Mouse (Mus musculus) cerebellum, adult 18-20 months (tissue): ENCODE data around the gene Kbtbd8.

Experiments
- DNase-seq, 2 experiments: peaks; one replicate each; pipeline ENCODE4 v3.0.0; 2021

Gene Kbtbd8

GRCm38 (mm10) chr6:95116946-95117345 is at the start of gene Kbtbd8:
Gene Kbtbd8 (plus strand): TSS chr6:95117240.
- DNase-seq = peak; percentile 26 to 40

DNA sequence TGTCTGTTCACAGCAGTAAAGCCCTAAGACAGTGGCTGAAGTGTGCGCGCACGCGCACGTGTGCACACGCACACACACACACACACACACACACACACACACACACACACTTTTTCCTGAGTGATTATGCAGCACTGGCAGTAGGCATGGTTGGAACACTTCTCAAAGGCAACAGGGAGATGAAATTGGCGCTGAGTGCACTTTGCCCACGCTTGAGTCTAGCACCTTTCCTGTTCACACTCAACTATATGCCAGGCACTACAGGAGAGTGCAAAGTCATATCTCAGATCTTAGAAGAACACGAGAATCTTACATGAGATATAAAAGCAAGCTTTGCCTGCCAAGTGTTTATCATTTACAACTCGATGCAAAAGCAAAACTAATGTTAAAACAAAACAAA is 47.3 kb upstream of the Kbtbd8 start:
- DNase-seq = no peak

DNA sequence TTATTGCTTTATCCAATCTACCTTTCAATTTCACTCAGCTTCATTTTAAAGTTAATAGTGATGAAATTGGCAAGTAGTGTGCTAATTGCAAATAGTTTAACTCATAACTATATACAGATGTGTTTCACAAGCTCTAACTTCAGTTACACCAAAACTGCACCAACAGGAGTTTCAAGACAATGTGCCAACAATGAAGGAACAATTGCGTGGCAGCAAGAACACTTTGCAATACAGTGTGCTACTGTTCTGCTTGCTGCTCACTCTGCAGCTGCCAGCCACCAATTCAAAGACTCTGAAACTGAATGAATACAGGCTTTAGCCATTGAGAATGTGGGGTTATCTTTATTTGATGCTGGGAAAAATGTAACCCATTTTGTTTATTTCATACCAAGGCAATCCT is 31.8 kb upstream of the Kbtbd8 start:
- no peak for DNase-seq

GRCm38 (mm10) chr6:95087154-95087846 is 29.7 kb upstream of the Kbtbd8 start:
- DNase-seq = no peak

GRCm38 (mm10) chr6:95088075-95088474 is 29.0 kb upstream of the Kbtbd8 start:
- no peak for DNase-seq

- no peak for DNase-seq
These were observed 22.3 kb upstream of the Kbtbd8 start for GRCm38 (mm10) chr6:95094695-95095094.

GRCm38 (mm10) chr6:95098366-95099109 is 18.5 kb upstream of the Kbtbd8 start:
- DNase-seq = peak; percentile 78 to 84

- DNase-seq = no peak
These were observed 13.3 kb upstream of the Kbtbd8 start for GRCm38 (mm10) chr6:95103706-95104105.

DNA sequence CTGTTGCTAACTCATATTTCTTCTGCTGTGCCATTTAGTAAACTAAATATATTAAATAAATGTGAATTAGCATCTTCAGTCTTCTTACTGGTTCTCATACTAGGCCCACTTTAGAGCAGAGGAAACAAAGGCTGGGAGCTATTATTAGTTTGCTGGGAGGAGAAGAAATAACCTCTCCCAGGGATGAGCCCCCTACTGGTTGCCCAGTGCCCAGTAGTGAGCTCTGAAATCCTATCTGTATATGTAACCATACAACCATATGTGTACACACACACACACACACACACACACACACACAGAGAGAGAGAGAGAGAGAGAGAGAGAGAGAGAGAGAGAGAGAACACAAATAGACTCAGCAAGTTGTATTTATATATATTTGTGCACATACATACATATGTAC is 8.6 kb upstream of the Kbtbd8 start:
- DNase-seq = no peak

- no peak for DNase-seq
These were observed 7.2 kb upstream of the Kbtbd8 start for GRCm38 (mm10) chr6:95109691-95110450.

DNA sequence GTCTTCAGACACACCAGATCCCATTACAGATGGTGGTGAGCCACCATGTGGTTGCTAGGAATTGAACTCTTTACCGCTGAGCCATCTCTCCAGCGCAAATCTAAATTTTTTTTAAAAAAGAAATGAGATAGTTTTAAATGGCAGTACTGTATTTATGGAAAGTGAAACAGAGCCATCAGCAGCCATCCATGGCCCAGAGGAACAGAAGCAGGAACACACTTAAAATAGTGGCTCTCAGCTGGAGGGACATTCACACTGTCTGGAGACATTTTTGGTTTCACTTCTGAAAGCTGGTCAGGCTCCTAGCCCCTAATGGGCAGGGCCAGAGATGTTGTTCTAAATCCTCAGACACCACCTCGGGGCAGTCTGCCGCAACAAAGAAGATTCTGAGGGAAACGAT is 5.0 kb upstream of the Kbtbd8 start:
- DNase-seq = no peak

GRCm38 (mm10) chr6:95116513-95116912 is 527 bp upstream of the Kbtbd8 start:
- DNase-seq = peak in 1 of 2 experiments; percentile 10

DNA sequence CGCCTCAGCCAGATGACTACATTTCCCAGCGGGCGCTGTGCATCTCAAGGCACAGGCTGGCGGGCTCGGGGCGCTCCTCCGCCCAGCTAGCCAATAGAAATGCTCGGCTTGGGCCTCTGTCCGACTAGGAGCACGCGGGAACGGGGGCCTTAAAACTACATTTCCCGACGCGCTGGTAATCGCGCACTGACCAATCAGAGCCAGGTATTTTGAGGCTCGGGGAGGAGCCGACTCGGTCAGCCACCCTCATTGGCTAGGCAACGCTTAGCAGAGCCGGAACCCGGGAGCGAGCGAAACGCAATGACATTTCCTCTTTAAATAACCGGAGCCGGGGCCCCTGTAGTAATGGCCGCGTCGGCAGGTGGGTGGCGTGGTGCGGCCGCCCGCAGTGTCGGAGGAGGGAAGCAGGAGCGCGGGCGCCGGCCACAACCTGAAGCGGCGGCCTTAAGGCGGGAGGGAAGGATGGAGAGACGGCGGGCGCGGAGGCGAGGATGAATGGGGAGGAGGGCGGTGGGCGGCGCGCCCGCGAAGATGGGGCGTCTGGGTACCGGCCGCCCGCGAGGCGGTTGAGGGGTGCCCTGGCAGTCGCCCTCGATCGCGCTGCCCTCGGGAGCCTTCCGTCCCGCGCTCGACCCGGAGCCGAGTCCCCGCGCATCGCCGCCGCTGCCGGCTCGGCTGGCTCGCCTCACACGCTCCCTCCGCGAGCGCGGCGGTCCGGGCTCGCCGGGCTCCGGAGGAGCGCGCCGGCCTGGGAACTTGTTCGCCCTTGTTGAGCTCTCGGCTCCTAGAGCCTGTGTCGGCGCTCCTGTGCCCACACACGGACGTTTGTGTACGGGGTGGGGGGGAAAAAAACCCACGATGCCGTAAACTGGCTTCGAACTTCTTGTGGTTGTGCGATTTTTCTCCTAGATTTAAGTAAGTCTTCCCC is 838 bp downstream of the Kbtbd8 start:
- DNase-seq = peak; percentile 93 to 98

DNA sequence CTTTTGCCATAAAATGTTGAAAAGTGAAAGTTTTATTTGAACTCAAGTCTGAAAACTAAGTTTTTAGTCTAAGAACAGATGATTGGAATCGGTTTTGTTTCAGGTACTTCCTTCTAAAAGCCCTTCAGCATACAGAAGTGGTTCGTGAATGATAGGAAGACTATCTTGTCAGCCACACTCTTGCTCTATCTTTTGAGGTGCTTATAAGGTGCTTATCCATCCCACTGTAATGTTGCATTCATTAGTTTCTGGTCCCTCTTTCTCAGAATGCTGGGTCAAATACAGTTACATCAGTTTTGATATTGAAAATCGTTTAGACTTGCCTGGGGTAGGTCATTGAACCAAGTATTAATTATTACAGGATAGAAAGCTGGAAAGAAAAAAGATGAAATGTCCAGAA is 2.3 kb downstream of the Kbtbd8 start:
- DNase-seq = no peak

GRCm38 (mm10) chr6:95149931-95150534 is 33.0 kb downstream of the Kbtbd8 start:
- no peak for DNase-seq

- DNase-seq = no peak
These were observed 33.8 kb downstream of the Kbtbd8 start for GRCm38 (mm10) chr6:95150885-95151284.

GRCm38 (mm10) chr6:95151563-95151962 is 34.5 kb downstream of the Kbtbd8 start:
- DNase-seq = no peak

DNA sequence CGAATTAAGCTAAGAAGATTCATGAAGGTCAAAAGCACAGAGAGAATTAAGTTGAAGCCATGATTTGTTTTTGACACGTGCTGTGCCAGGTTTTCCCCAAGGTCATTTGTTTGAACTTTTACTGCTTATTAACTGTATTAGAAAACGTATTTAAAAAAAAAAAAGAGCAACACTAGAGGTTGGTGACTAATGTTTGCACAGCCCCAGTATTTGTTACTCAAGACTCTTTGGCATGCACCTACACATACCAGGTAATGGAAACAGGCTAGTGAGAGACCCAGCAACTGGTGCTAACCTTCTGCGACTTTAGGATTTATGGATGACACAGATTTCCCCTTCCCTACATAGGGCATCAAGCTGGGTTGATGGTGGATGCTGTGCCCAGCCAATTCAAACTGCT is 46.9 kb downstream of the Kbtbd8 start:
- DNase-seq = no peak

DNA sequence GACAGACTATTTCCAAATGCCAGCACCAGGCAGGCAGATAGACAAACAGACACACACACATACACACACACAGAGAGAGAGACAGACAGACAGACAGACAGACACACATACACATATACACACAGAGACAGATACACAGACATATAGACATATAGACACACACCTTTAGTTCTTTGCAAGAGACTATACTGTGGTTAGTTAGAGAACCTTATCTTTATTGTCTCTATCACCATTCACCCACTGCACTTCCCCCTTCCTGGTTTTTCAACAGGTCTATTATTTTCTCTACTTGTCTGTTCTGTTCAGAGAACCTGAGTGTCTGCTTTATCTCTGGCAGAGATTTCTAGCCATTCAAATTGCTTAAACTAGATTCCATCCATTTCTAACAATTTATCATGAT is 48.6 kb downstream of the Kbtbd8 start:
- DNase-seq = no peak

DNA sequence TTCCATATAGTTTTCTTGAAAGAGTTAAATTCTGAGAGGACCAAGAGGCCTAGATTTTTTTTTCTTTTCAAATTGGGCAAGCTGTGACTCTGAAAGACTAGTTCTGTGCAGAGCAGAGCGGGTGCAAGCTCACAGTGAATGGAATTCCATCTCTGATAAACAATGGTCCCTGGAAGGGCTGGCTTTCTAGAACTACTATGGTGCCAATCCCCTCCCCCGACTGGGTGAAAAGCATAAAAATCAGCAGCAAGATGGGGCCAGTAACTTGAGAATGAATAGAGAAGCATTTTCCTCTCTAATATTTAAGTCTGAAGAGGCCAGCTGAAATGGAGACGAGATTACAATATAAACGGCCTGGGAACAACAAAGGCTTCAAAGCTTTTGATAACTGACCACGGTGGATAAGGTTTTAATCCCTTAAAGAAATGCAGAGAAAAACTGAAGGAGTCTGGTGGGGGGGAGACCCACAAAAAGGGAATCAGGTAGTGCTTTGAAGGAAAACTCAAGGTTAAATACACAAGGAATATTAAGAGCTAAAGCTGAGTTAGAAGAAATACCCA is 50.7 kb downstream of the Kbtbd8 start:
- DNase-seq = peak in 1 of 2 experiments; percentile 4

- no peak for DNase-seq
These were observed 52.4 kb downstream of the Kbtbd8 start for GRCm38 (mm10) chr6:95169411-95169810.
